Mouse (Mus musculus): ENCODE data around the gene Mccc1. TPM values are rescaled to one million over a fixed set of nuclear protein-coding genes. Genes with fewer than 3 reads are reported as not detected.

The Mccc1 gene
- polyA plus RNA-seq, 1 experiment from 2014 or later, result 34.4 TPM

DNA sequence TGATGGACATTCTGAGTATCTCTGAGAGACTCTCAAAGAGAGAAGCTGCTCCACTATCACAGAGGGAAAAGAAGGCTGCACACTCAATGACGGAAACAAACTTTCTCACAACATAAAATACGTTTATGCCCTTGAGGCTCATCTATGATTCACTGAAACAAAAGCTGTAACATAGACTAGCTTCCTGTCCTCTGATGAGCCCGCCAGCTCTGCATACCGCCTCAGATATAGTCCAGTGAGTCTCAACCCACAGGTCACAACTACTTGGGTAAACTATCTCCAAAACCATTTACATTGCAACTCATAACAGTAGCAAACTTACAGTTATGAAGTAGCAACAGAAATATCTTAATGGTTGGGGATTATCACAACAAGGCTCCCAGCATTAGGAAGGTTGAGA lies 78.0 kb downstream of the Mccc1 start:
- Histone ChIP-seq H3K9me3 (ENCODE audit: control insufficient read depth, low read depth, low read length) (no peaks in the 10 kb centered on the region), H3K4me2 (replicated peaks; ENCODE audit: low read depth, low read length) (no peak overlapping the region), H3K9ac (replicated peaks; ENCODE audit: low read depth, low read length) (no peak overlapping the region), H3K36me3 (ENCODE audit: control insufficient read depth, insufficient read depth, low read length) (peaks cover 3% of the 10 kb centered on the region; the same call in 1 of the 2 replicates), H3K4me3 (ENCODE audit: low read depth, low read length) (no peak overlapping the region), H3K27me3 (ENCODE audit: control insufficient read depth, insufficient read depth, low read length) (no peaks in the 10 kb centered on the region), H3K27ac (ENCODE audit: low read length) (no peak overlapping the region), H3K4me1 (ENCODE audit: control insufficient read depth, insufficient read depth, low read length) (peaks cover 12% of the 10 kb centered on the region; the same call in 1 of the 2 replicates)
- WGBS, result 77% methylated on average over 4 of the region's 4 CpGs
- no peak for ATAC-seq (ENCODE audit: insufficient number of reproducible peaks, insufficient read depth, low FRiP score, low read depth)

GRCm38 (mm10) chr3:35918229-35918628 lies 82.2 kb downstream of the Mccc1 start:
- Histone ChIP-seq H3K4me1 (ENCODE audit: control insufficient read depth, insufficient read depth, low read length) (0 out of 2 replicates have a peak, but pooled peaks cover 4% of the 10 kb centered on the region), H3K4me3 (ENCODE audit: low read depth, low read length) (no peak overlapping the region), H3K27ac (ENCODE audit: low read length) (no peak overlapping the region), H3K4me2 (replicated peaks; ENCODE audit: low read depth, low read length) (no peak overlapping the region), H3K36me3 (ENCODE audit: control insufficient read depth, insufficient read depth, low read length) (peaks cover 10% of the 10 kb centered on the region), H3K9me3 (ENCODE audit: control insufficient read depth, low read depth, low read length) (no peaks in the 10 kb centered on the region), H3K9ac (replicated peaks; ENCODE audit: low read depth, low read length) (no peak overlapping the region), H3K27me3 (ENCODE audit: control insufficient read depth, insufficient read depth, low read length) (no peaks in the 10 kb centered on the region)
- ATAC-seq (ENCODE audit: insufficient number of reproducible peaks, insufficient read depth, low FRiP score, low read depth), result no peak
- 81% methylated on average over 3 of the region's 3 CpGs for WGBS

Other genes starting within 250 kb of the Mccc1 start
- 52.3 and 58.2 TPM in 2 replicates for gene Atp11b, start 246.6 kb downstream of the Mccc1 start, polyA plus RNA-seq (2014; fragmentation: Nextera tagmentation; extraction: Ambion mirVana)
- 93.3 and 103 TPM in 2 replicates for gene Dcun1d1, start 63.2 kb downstream of the Mccc1 start, polyA plus RNA-seq (2014; fragmentation: Nextera tagmentation; extraction: Ambion mirVana)
- gene Ccdc144b, start 52.9 kb upstream of the Mccc1 start, polyA plus RNA-seq (2014; fragmentation: Nextera tagmentation; extraction: Ambion mirVana), result not detected in 2 replicates
- gene Acad9, start 65.3 kb upstream of the Mccc1 start, polyA plus RNA-seq (2014; fragmentation: Nextera tagmentation; extraction: Ambion mirVana), result 76.8 and 83.3 TPM in 2 replicates
- gene D3Ertd254e, start 150.3 kb upstream of the Mccc1 start, polyA plus RNA-seq (2014; fragmentation: Nextera tagmentation; extraction: Ambion mirVana), result 10.8 and 11.4 TPM in 2 replicates
- gene Qrfpr, start 221.6 kb upstream of the Mccc1 start, polyA plus RNA-seq (2014; fragmentation: Nextera tagmentation; extraction: Ambion mirVana), result 0.62 TPM in 1 of 2 replicates, not detected in the other